ENCODE assay signal across 17 mouse cellular contexts in genomic region chr14:37136110-37136509, GRCm38 (mm10). TPM values are rescaled to one million over a fixed set of nuclear protein-coding genes. Genes with fewer than 3 reads are reported as not detected.
A peak's percentile ranks its signal among the peaks of the same experiment; 100 is the strongest.
DNase-seq lines count a peak whose midpoint lies in the region; ATAC-seq and TF ChIP-seq lines count a peak whose summit lies in the region.
"Had no signal": no experiment of that assay in that cellular context is flagged by ENCODE, and none has a peak within 500 bp of the region (broad histone marks: within the 10 kb centered on the region; RNA-seq: fewer than 3 reads in every experiment).

No protein-coding gene starts in this region.

- peaks cover 24% of the 10 kb centered on the region for H3K36me3 ChIP-seq in heart, embryonic 14.5 days (ENCODE audit: control insufficient read depth, insufficient read depth, low read length)
- H3K36me3 ChIP-seq in embryonic facial prominence, embryonic 10.5 days (replicated peaks), result peaks cover 22% of the 10 kb centered on the region
- H3K36me3 ChIP-seq in kidney, adult 2 months (ENCODE audit: control insufficient read depth, insufficient read depth, low read length), result peaks cover 5% of the 10 kb centered on the region; the same call in 1 of the 2 replicates

- H3K9ac ChIP-seq in heart, embryonic 14.5 days (ENCODE audit: low read length), result no peak overlapping the region

- no peak for TF ChIP-seq CTCF in kidney, adult 2 months (conservative IDR thresholded peaks at IDR 0.05; ENCODE audit: insufficient read depth, insufficient read length, low read depth, low read length)

- H3K27ac ChIP-seq in heart, embryonic 14.5 days (replicated peaks in 1 of 2; ENCODE audit: control insufficient read depth in 1 of 2, insufficient read depth in 1 of 2, low read depth in 2 of 2, low read length in 2 of 2), result no peak overlapping the region
- no peak overlapping the region for H3K27ac ChIP-seq in embryonic facial prominence, embryonic 10.5 days (replicated peaks)
- H3K27ac ChIP-seq in kidney, adult 2 months (ENCODE audit: insufficient read depth, low read depth, low read length), result no peak overlapping the region
- H3K27ac ChIP-seq: embryonic facial prominence, embryonic 15.5 days had no signal

- peaks cover 2 to 11% of the 10 kb centered on the region in 2 experiments; a peak in 2 of 4 replicates for H3K4me1 ChIP-seq in heart, embryonic 14.5 days (ENCODE audit: control insufficient read depth in 2 of 2, insufficient read depth in 2 of 2, low read length in 2 of 2)
- H3K4me1 ChIP-seq in embryonic facial prominence, embryonic 10.5 days, result peaks cover 8% of the 10 kb centered on the region
- peaks cover 7% of the 10 kb centered on the region; the same call in 1 of the 2 replicates for H3K4me1 ChIP-seq in kidney, adult 2 months (ENCODE audit: control insufficient read depth, insufficient read depth, low read length)

- no peaks in the 10 kb centered on the region for H3K27me3 ChIP-seq in heart, embryonic 14.5 days (ENCODE audit: control insufficient read depth, insufficient read depth, low read length)
- no peaks in the 10 kb centered on the region for H3K27me3 ChIP-seq in embryonic facial prominence, embryonic 10.5 days (replicated peaks; ENCODE audit: low read depth, poor library complexity, severe bottlenecking)
- H3K27me3 ChIP-seq in kidney, adult 2 months (replicated peaks; ENCODE audit: control insufficient read depth, insufficient read depth, low read length), result no peaks in the 10 kb centered on the region
- H3K27me3 ChIP-seq: embryonic facial prominence, embryonic 15.5 days had no signal

- ATAC-seq in cerebellum, adult (ENCODE audit: insufficient number of reproducible peaks, low FRiP score, low TSS enrichment), result no peak
- no peak for ATAC-seq in heart, embryonic 14.5 days (ENCODE audit: insufficient number of reproducible peaks, insufficient read depth, low FRiP score, low read depth)

- H3K4me3 ChIP-seq in heart, embryonic 14.5 days (ENCODE audit: control insufficient read depth in 1 of 2, insufficient read depth in 1 of 2, low read depth in 1 of 2, low read length in 2 of 2), result no peak overlapping the region
- H3K4me3 ChIP-seq in embryonic facial prominence, embryonic 10.5 days, result peak overlapping the region; percentile 91; the same call in 1 of the 2 replicates
- H3K4me3 ChIP-seq in kidney, adult 2 months (ENCODE audit: insufficient read depth, low read depth, low read length), result no peak overlapping the region

- intact Hi-C loops in heart, postnatal 10 days (cut with DNase I), result no loop called here

- H3K4me2 ChIP-seq in heart, embryonic 14.5 days (ENCODE audit: low read length), result peak overlapping the region; percentile 81; the same call in 1 of the 2 replicates

- 79% methylated on average over 4 of the region's 4 CpGs for WGBS in heart, embryonic 14.5 days
- WGBS in embryonic facial prominence, embryonic 10.5 days, result 87% methylated on average over 4 of the region's 4 CpGs
- WGBS in kidney, adult 2 months, result 78% methylated on average over 4 of the region's 4 CpGs

- H3K9me3 ChIP-seq in heart, embryonic 14.5 days (ENCODE audit: control insufficient read depth, low read length), result no peaks in the 10 kb centered on the region
- no peaks in the 10 kb centered on the region for H3K9me3 ChIP-seq in embryonic facial prominence, embryonic 10.5 days
- H3K9me3 ChIP-seq: embryonic facial prominence, embryonic 15.5 days had no signal

- peak; percentile 52 for DNase-seq in cerebellum, adult 9-10 months
- DNase-seq in heart, postnatal 10 days, result no peak
- DNase-seq in 416B (ENCODE audit: low read depth), result peak; percentile 46
- no peak for DNase-seq in embryonic facial prominence, embryonic 10.5 days (ENCODE audit: low spot score)
- DNase-seq in kidney, adult 2 months, result no peak
- DNase-seq in retina, embryonic 14.5 days (ENCODE audit: low spot score), result no peak
- DNase-seq: adrenal gland, postnatal 14 days; forebrain, postnatal 0 days; gastrocnemius, postnatal 14 days; heart, postnatal 4 days; thymus, postnatal 36 days had no signal

- TF ChIP-seq POLR2A in kidney, adult 2 months (IDR thresholded peaks at IDR 0.05; ENCODE audit: low read depth, low read length), result no peak

RNA-seq across cellular contexts. Expression of gene Ghitm, which starts 1.0 kb away (rescaled TPM):
- polyA plus RNA-seq in heart, embryonic 14.5 days (2014; fragmentation: Nextera tagmentation; extraction: Ambion mirVana), result 385 and 403 TPM in 2 replicates
- 100 to 1,000 TPM; 503 to 525 TPM for total RNA-seq in heart, postnatal 10 days (2021)
- 202 and 213 TPM in 2 replicates for polyA plus RNA-seq in embryonic facial prominence, embryonic 10.5 days (2016; fragmentation: Nextera tagmentation; extraction: Ambion mirVana)
- polyA plus RNA-seq in kidney, adult 2 months (2012; rRNA removed), result 322 and 327 TPM in 2 replicates

RNA-seq across cellular contexts. Expression of gene 2610528A11Rik, which starts 22.3 kb away (rescaled TPM):
- polyA plus RNA-seq in heart, embryonic 14.5 days (2014; fragmentation: Nextera tagmentation; extraction: Ambion mirVana), result 1.5 and 1.9 TPM in 2 replicates
- total RNA-seq in heart, postnatal 10 days (2021), result under 1 TPM; 0.37 to 0.60 TPM
- polyA plus RNA-seq in embryonic facial prominence, embryonic 10.5 days (2016; fragmentation: Nextera tagmentation; extraction: Ambion mirVana), result 0.49 TPM in 1 of 2 replicates, not detected in the other
- polyA plus RNA-seq in kidney, adult 2 months (2012; rRNA removed), result 0.38 and 0.72 TPM in 2 replicates
- total RNA-seq: forebrain, postnatal 0 days; left cerebral cortex, postnatal 25 days had no signal
- polyA plus RNA-seq: midbrain, embryonic 14.5 days had no signal

RNA-seq across cellular contexts. Expression of gene Cdhr1, which starts 38.0 kb away (rescaled TPM):
- 0.22 and 0.31 TPM in 2 replicates for polyA plus RNA-seq in heart, embryonic 14.5 days (2014; fragmentation: Nextera tagmentation; extraction: Ambion mirVana)
- total RNA-seq in heart, postnatal 10 days (2021), result under 1 TPM in 1 of 2 experiments, not detected in 1; 0.07 TPM
- 1.5 and 2.9 TPM in 2 replicates for polyA plus RNA-seq in embryonic facial prominence, embryonic 10.5 days (2016; fragmentation: Nextera tagmentation; extraction: Ambion mirVana)
- 0.14 TPM in 1 of 2 replicates, not detected in the other for polyA plus RNA-seq in kidney, adult 2 months (2012; rRNA removed)
- total RNA-seq: gastrocnemius, postnatal 14 days had no signal
- polyA plus RNA-seq: liver, embryonic 16.5 days had no signal

Comparison
In these comparisons a context has a peak if more than half of its experiments do, and no peak if none do; other contexts are left out.
1. DNase-seq: peak in cerebellum, adult 9-10 months (single experiment) and 416B (single experiment); none in heart, postnatal 10 days (0 of 2), embryonic facial prominence, embryonic 10.5 days (single experiment), kidney, adult 2 months (single experiment) and retina, embryonic 14.5 days (single experiment).